Mouse (Mus musculus): ENCODE measurements around the gene Nmnat2.

GRCm38 (mm10) chr1:152986981-152987380 lies 32.2 kb downstream of the Nmnat2 start:
- TF ChIP-seq CTCF (IDR thresholded peaks at IDR 0.05; ENCODE audit: low read depth) (no peak), EP300 (optimal IDR thresholded peaks at IDR 0.05) (no peak)

Data from stomach, postnatal 0 days (tissue).